Mouse (Mus musculus) neural tube, embryonic 13.5 days (tissue): ENCODE results near the gene Arhgap31. TPM values are rescaled to one million over a fixed set of nuclear protein-coding genes. Genes with fewer than 3 reads are reported as not detected.
A peak's percentile ranks its signal among the peaks of the same experiment; 100 is the strongest.

ENCODE experiments used
- ATAC-seq: fragments of 200-750 bp; cut with Nextera tagmentation; 2 replicates; pipeline ENCODE4 v1.8.0; 2017; ENCODE audit warnings: low read depth, mild to moderate bottlenecking, moderate TSS enrichment, moderate library complexity
- H3K27ac ChIP-seq: fragments of 300-500 bp; sonication (generic); replicated peaks from 2 replicates; pipeline ENCODE4 v1.5.1; 2015; ENCODE audit warnings: moderate library complexity, mild to moderate bottlenecking, inconsistent platforms
- H3K27me3 ChIP-seq: fragments of 300-500 bp; sonication (generic); 2 replicates; pipeline ENCODE4 v1.6.1; 2015; ENCODE audit warnings: mild to moderate bottlenecking, inconsistent platforms
- H3K36me3 ChIP-seq: fragments of 300-500 bp; sonication (generic); 2 replicates; pipeline ENCODE4 v1.6.1; 2015; ENCODE audit warnings: mild to moderate bottlenecking, inconsistent platforms
- H3K4me1 ChIP-seq: fragments of 300-500 bp; sonication (generic); replicated peaks from 2 replicates; pipeline ENCODE4 v1.6.1; 2015; ENCODE audit warnings: inconsistent platforms
- H3K4me2 ChIP-seq: fragments of 300-500 bp; sonication (generic); 2 replicates; pipeline ENCODE4 v1.6.1; 2015; ENCODE audit warnings: inconsistent platforms, mild to moderate bottlenecking, moderate library complexity
- H3K4me3 ChIP-seq: fragments of 300-500 bp; sonication (generic); 2 replicates; pipeline ENCODE4 v1.5.1; 2015; ENCODE audit warnings: mild to moderate bottlenecking, inconsistent platforms
- H3K9ac ChIP-seq: fragments of 300-500 bp; sonication (generic); 2 replicates; pipeline ENCODE4 v1.6.1; 2015; ENCODE audit warnings: moderate library complexity, mild to moderate bottlenecking, inconsistent platforms
- H3K9me3 ChIP-seq: fragments of 300-500 bp; sonication (generic); 2 replicates; pipeline ENCODE4 v1.6.1; 2016; ENCODE audit warnings: inconsistent platforms
- WGBS: fragments of 180-500 bp; shearing (Covaris S2); methylation state at CpG from one replicate; pipeline ENCODE4 v1.1.7; 2015; 5-methylcytosine and 5-hydroxymethylcytosine counted together
- polyA plus RNA-seq: library from polyadenylated mRNA; unstranded; fragments of >200 nt; fragmentation: Nextera tagmentation; extraction: Ambion mirVana; gene quantifications from 2 replicates; pipeline ENCODE4 v1.2.1, GENCODE M21; 2015

The Arhgap31 gene
- polyA plus RNA-seq, 1 experiment from 2014 or later, result 5.8 TPM

DNA sequence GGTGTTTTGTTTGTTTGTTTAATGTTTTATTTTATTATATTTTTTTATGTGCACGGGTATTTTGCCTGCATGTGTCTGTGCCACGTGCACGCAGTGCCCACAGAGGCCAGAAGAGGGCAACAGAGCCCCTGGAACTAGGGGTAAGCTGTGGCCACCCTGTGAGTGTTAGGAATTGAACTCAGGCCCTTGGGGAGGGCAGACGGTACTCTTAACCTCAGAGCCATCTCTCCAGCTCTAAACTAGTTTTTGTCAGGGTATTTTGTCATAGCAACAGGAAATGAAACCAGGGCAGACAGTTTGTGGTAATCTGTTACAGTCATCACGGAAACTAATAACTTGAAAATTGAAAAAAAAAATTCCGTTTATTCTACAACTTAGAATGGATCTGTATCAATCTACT is 80.9 kb downstream of the Arhgap31 start:
- Histone ChIP-seq H3K9ac (no peak overlapping the region), H3K9me3 (no peaks in the 10 kb centered on the region), H3K36me3 (no peaks in the 10 kb centered on the region), H3K27ac (no peak overlapping the region), H3K4me3 (no peak overlapping the region), H3K4me1 (peaks cover 5% of the 10 kb centered on the region; the same call in 1 of the 2 replicates), H3K27me3 (no peaks in the 10 kb centered on the region), H3K4me2 (no peak overlapping the region)
- ATAC-seq, result no peak
- 67% methylated on average over 6 of the region's 6 CpGs for WGBS

DNA sequence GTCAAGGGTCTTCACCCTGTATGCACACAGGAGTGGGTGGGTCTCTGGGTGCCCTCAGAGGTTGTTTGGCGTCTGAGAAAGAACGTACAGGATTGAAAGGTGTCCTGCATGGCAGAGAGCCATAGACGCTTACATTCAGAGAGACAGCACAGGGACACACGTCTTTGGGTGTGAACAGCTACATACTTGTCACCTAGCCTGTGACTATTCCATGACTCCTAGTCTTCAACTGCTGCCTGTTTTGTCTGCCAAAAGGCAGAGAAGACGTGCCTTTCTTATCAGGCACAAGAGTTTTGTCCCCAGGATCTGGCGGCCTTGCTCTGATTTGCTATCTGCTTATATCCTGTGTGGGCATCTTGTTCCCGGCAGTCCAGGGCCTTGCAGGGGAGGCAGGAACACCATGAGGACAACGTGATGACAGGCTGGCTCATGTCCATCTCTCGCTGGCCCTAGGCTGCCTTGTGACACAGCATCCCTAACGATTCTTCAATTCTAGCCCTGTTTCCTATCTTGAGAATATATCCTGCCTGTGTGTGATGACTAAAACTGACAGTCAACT is 87.2 kb downstream of the Arhgap31 start:
- Histone ChIP-seq H3K9me3 (no peaks in the 10 kb centered on the region), H3K27me3 (no peaks in the 10 kb centered on the region), H3K4me1 (no peaks in the 10 kb centered on the region), H3K27ac (no peak overlapping the region), H3K36me3 (no peaks in the 10 kb centered on the region), H3K4me3 (no peak overlapping the region), H3K9ac (no peak overlapping the region), H3K4me2 (no peak overlapping the region)
- WGBS, result 87% methylated on average over 10 of the region's 10 CpGs
- ATAC-seq, result no peak

DNA sequence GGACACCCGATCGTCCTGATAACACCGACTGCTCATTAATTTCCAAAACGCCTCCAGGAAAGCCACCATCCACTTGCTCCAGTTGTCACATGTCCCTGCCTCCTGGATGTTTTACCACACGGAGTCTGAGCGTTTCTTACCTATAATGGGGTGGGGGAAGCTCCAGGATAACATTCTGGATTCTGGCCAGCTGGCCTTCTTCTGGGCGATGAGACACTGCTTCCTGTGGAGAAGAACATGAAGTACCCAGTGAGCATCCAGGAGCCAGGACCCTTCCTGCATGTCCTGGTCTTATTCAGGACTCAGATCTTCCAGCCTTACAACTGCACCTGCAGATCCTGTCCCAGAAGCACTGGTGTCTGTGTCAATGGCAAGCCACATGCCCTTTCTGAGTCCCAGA is 87.7 kb downstream of the Arhgap31 start:
- Histone ChIP-seq H3K9ac (no peak overlapping the region), H3K4me2 (no peak overlapping the region), H3K4me3 (no peak overlapping the region), H3K4me1 (no peaks in the 10 kb centered on the region), H3K36me3 (no peaks in the 10 kb centered on the region), H3K27ac (no peak overlapping the region), H3K27me3 (no peaks in the 10 kb centered on the region), H3K9me3 (no peaks in the 10 kb centered on the region)
- ATAC-seq, result no peak
- 90% methylated on average over 7 of the region's 7 CpGs for WGBS

DNA sequence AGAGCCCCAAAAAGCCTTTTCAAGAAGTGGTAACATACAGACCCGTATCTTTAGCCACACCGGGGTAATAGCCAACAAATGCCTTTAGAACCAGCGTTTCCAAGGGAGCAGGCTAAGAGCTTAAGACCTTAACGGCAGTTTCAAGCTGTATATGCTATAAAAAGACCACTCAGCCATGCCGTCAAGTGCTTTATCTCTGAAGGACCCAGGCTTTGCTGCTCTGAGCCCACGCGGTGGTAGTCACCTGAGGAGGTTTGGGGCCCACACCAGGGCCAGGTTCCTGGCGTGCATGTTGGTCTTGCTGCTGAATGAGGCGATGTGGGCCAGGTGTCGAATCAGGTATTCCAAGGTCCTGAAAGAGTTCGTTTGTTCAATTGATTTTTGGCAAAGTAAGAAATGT is 88.8 kb downstream of the Arhgap31 start:
- no peaks in the 10 kb centered on the region for H3K36me3 ChIP-seq
- no peak overlapping the region for H3K4me3 ChIP-seq
- H3K9me3 ChIP-seq, result no peaks in the 10 kb centered on the region
- no peak overlapping the region for H3K4me2 ChIP-seq
- H3K9ac ChIP-seq, result no peak overlapping the region
- no peak for ATAC-seq
- 72% methylated on average over 11 of the region's 11 CpGs for WGBS
- H3K27ac ChIP-seq, result no peak overlapping the region
- H3K4me1 ChIP-seq, result no peaks in the 10 kb centered on the region
- no peaks in the 10 kb centered on the region for H3K27me3 ChIP-seq

DNA sequence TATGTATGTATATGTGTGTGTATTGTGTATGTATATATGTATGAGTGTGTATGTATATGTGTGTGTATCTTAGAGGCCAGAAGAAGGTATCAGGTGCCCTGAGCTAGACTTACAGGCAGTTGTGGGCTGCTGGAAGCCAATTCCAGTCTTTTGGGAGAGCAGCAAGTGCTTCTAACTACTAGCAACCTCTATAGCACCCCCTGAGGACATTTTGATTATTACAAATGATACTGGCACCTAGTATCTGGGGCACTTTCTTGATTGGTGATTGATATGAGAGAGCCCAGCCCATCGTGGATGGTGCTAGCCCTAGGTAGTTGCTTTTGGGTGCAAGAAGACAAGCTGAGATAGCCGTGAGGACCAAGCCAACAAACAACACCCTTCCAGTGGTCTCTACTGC is 90.8 kb downstream of the Arhgap31 start:
- H3K9ac ChIP-seq, result no peak overlapping the region
- no peak overlapping the region for H3K27ac ChIP-seq
- H3K4me3 ChIP-seq, result no peak overlapping the region
- no peak for ATAC-seq
- no peaks in the 10 kb centered on the region for H3K9me3 ChIP-seq
- WGBS, result 70% methylated on average over 2 of the region's 2 CpGs
- H3K27me3 ChIP-seq, result no peaks in the 10 kb centered on the region
- no peaks in the 10 kb centered on the region for H3K36me3 ChIP-seq
- H3K4me1 ChIP-seq, result no peaks in the 10 kb centered on the region
- no peak overlapping the region for H3K4me2 ChIP-seq

DNA sequence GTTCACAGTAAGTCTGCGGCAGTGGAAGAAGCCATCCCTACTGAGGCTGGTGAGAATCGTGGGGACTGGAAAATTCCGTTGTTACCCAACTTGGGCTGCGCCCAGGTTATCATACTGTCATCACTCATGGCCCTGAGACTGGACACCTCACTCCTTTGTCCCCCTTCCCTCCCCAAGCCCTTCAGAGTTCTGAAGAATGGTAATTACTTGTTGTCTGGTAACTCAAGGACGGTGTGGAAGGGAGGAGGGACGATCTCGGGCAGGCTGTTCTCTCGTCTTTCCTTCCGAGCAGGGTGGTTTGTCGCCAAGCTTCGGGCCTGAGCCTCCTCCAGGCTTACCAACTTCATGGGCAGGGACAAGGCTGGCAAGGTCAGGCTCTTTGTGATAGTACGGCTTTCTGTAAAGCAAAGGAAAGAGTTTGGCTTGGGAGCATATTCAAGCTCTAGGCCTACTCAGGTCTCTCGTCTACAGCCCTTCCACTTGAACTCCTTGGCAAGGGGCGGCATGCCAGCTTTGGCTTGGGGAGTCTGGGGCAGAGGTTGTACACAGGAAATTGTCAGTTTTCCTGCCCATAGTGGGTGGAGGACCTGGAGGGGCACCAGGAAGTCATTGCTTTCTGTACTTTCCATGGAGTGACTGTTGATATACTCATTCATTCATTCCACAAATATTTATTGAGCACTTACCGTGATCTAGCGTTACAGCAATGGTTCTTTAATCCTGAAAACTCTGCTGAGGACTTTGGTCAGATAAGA is 92.2 kb downstream of the Arhgap31 start:
- H3K4me2 ChIP-seq, result no peak overlapping the region
- no peak for ATAC-seq
- 93% methylated on average over 16 of the region's 16 CpGs for WGBS

DNA sequence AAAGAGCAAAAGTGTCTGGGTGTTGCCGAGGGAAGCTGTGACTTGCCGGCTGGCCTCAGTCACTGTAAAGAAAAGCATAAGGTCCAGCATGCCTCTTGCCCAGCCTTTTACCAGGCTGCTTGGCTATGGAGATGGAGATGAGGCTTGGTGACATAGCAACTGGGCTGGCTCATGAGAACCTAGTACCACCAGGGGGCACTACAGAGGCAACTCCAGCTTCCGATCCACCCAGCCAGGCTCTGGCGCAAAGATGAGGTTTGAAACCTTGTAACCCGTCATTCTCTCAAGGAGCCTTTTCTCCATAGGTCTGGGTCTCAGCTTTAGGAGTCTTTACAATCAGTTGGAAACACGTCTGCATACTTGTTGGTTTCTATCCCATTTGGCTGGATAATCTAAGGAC is 94.0 kb downstream of the Arhgap31 start:
- Histone ChIP-seq H3K27ac (no peak overlapping the region), H3K9me3 (no peaks in the 10 kb centered on the region), H3K4me1 (0 out of 2 replicates have a peak, but pooled peaks cover under 1% of the 10 kb centered on the region), H3K4me2 (no peak overlapping the region), H3K4me3 (no peak overlapping the region), H3K9ac (no peak overlapping the region), H3K36me3 (no peaks in the 10 kb centered on the region), H3K27me3 (no peaks in the 10 kb centered on the region)
- WGBS, result 19% methylated on average over 6 of the region's 6 CpGs
- ATAC-seq, result peak; percentile 71; the same call in 1 of the 2 replicates

More for the DNA sequence above, 92.2 kb downstream of the Arhgap31 start:
- no peaks in the 10 kb centered on the region for H3K36me3 ChIP-seq
- H3K27ac ChIP-seq, result no peak overlapping the region
- H3K9me3 ChIP-seq, result no peaks in the 10 kb centered on the region
- H3K4me1 ChIP-seq, result no peaks in the 10 kb centered on the region
- no peak overlapping the region for H3K4me3 ChIP-seq
- H3K9ac ChIP-seq, result no peak overlapping the region
- H3K27me3 ChIP-seq, result no peaks in the 10 kb centered on the region

DNA sequence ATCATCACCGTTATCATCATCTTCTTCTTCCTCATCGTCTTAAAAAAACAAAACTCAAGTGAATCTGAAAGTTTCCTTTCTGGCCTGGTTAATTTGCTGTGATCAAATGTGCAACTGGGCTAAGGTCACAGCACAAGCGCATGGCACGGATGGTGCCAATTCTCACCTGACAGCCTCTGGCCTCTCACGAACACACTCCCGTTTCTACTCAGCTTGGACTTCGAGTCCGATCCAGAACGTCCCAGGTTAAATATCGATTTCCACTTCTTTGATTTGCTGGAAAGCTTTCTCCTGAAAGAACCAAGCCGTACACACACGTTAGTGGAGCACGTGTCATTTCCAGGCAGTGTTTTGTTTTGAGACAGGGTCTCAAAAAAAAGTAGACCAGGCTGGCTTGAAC is 95.1 kb downstream of the Arhgap31 start:
- Histone ChIP-seq H3K27ac (no peak overlapping the region), H3K36me3 (no peaks in the 10 kb centered on the region), H3K27me3 (no peaks in the 10 kb centered on the region), H3K9ac (no peak overlapping the region), H3K4me3 (no peak overlapping the region), H3K4me1 (peaks cover 5% of the 10 kb centered on the region), H3K9me3 (no peaks in the 10 kb centered on the region), H3K4me2 (no peak overlapping the region)
- WGBS, result 95% methylated on average over 13 of the region's 13 CpGs
- ATAC-seq, result no peak

DNA sequence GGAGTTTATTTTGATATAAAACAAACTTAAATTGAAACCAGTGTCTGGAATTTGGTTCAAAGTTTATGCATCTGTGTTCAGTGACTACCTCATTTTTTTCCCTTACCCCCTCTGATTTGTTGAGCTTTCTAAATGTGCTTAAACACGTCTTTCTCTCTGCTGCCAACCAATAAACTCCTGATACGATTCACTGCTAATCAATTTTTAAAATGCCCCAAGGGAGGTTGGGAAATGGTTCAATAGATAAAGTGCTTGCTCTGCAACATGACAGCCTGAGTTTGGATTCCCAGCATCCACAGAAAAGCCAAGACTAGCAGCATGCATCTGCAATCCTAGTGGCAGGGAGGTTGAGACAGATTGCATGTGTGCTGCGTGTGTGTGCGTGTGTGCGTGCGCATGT is 99.4 kb downstream of the Arhgap31 start:
- 77% methylated on average over 6 of the region's 6 CpGs for WGBS
- H3K27me3 ChIP-seq, result no peaks in the 10 kb centered on the region
- ATAC-seq, result no peak
- H3K4me1 ChIP-seq, result peaks cover 5% of the 10 kb centered on the region
- no peak overlapping the region for H3K27ac ChIP-seq
- 0 out of 2 replicates have a peak, but pooled peaks cover 4% of the 10 kb centered on the region for H3K9me3 ChIP-seq
- H3K4me2 ChIP-seq, result no peak overlapping the region
- no peak overlapping the region for H3K9ac ChIP-seq
- peaks cover 14% of the 10 kb centered on the region for H3K36me3 ChIP-seq
- H3K4me3 ChIP-seq, result no peak overlapping the region

DNA sequence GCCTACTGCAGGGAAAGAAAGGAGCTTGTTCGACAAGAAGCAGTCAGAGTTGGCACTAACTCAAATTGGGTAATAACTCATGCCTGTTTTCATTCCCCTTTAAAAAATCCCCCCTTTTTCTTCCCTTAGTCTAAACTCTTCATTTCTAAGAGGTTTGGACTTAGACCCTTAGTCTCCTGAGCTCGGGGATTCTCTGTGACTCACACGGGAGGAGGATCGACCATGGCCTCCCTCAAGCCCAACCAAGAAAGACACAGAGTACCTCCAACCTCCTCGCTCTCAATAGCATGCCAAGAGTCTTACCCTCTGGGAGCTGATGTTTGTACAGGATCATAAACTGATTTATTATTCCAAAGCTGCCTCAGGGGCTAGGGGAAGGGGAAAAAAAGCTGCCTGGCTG is 100.4 kb downstream of the Arhgap31 start:
- peaks cover 14% of the 10 kb centered on the region for H3K36me3 ChIP-seq
- H3K9ac ChIP-seq, result no peak overlapping the region
- 61% methylated on average over 5 of the region's 5 CpGs for WGBS
- ATAC-seq, result peak; percentile 36; the same call in 1 of the 2 replicates
- H3K9me3 ChIP-seq, result 0 out of 2 replicates have a peak, but pooled peaks cover 4% of the 10 kb centered on the region
- no peaks in the 10 kb centered on the region for H3K27me3 ChIP-seq
- peaks cover 5% of the 10 kb centered on the region for H3K4me1 ChIP-seq
- no peak overlapping the region for H3K4me3 ChIP-seq
- no peak overlapping the region for H3K4me2 ChIP-seq
- H3K27ac ChIP-seq, result no peak overlapping the region

DNA sequence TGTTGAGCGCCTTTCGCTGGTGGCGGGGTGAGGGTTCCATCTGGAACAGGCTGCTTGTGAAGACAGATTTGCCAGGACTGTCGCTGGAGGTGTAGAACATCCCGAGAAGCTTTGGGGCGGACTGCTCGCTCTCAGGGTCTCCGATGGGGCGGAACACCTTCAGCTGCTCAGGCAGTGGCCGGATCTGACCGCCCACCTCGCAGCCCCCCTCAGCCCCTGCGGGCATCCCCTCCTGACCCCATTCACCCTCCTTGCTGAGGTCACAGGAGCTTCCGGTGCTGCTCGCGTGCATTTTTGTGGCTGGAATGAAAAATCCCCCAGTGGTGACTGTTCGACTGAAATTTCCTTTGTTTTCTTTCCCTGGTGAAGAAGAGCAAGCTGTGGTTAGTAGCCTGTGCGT is 104.0 kb downstream of the Arhgap31 start:
- Histone ChIP-seq H3K4me1 (peaks cover 5% of the 10 kb centered on the region), H3K9me3 (0 out of 2 replicates have a peak, but pooled peaks cover 4% of the 10 kb centered on the region), H3K4me2 (no peak overlapping the region), H3K4me3 (no peak overlapping the region), H3K9ac (no peak overlapping the region), H3K27ac (no peak overlapping the region), H3K36me3 (peaks cover 14% of the 10 kb centered on the region), H3K27me3 (no peaks in the 10 kb centered on the region)
- ATAC-seq, result no peak
- WGBS, result 68% methylated on average over 18 of the region's 18 CpGs

DNA sequence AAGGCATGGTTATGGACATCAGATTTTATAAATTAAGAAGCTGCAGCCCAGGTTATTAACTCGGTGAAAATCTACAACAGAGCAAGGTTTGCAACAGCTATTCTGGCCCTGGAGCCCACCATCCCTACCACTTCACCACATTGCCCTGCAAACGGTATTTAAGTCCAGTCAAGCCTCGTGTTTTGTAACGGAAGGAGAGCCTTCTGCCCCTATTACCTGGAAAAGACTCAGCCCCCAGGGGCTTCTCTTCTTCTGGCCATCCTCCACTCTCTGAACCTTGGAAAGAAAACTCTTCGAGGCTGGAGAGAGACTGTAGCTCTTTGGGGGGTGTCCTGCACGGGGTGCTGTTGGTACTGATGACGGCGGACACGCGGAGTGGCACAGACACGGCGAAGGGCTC is 104.4 kb downstream of the Arhgap31 start:
- ATAC-seq, result no peak
- Histone ChIP-seq H3K4me2 (no peak overlapping the region), H3K27me3 (no peaks in the 10 kb centered on the region), H3K36me3 (peaks cover 14% of the 10 kb centered on the region), H3K9me3 (0 out of 2 replicates have a peak, but pooled peaks cover 4% of the 10 kb centered on the region), H3K4me1 (peaks cover under 1% of the 10 kb centered on the region), H3K27ac (no peak overlapping the region), H3K9ac (no peak overlapping the region), H3K4me3 (no peak overlapping the region)
- 81% methylated on average over 12 of the region's 12 CpGs for WGBS
